Mouse (Mus musculus) stomach, postnatal 0 days (tissue): ENCODE data around the gene Galnt2.

Source experiments
- CTCF ChIP-seq: IDR thresholded peaks from 2 replicates; pipeline ENCODE4 v1.5.1; 2016; ENCODE audit warnings: antibody characterized with exemption, low read depth, mild to moderate bottlenecking, moderate library complexity
- EP300 ChIP-seq: optimal IDR thresholded peaks from 2 replicates; pipeline ENCODE3; 2016; ENCODE audit warnings: antibody characterized with exemption

DNA sequence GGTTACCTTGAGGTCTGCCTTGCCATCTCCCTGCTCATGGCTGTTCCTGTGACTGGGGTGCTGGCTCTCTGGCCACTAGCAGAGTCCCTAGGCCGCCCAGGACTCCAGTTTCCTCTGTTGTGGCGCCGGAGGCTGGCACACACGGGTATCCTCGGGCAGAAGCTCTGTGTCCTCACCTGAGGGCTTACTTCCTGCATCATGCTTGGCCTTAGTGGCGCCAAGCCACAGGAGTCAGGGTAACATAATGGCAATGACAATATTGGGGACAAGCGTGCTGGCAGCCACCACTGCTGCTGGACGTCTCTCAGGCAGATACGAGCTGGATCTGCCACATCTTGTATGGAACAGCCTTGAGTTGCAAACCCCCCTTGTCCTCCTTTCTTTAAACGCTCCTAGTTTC is 81.0 kb downstream of the Galnt2 start:
- TF ChIP-seq CTCF (no peak), EP300 (no peak)
